Mouse (Mus musculus) stomach, embryonic 14.5 days (tissue): ENCODE results near the gene Tradd. TPM values are rescaled to one million over a fixed set of nuclear protein-coding genes. Genes with fewer than 3 reads are reported as not detected.

Source experiments
- ATAC-seq: fragments of 200-750 bp; cut with Nextera tagmentation; 2 replicates; pipeline ENCODE4 v1.8.0; 2017; ENCODE audit warnings: low read depth, moderate TSS enrichment; ENCODE audit not compliant: insufficient number of reproducible peaks, insufficient read depth, low FRiP score
- H3K27ac ChIP-seq: fragments of 300-500 bp; sonication (generic); 2 replicates; pipeline ENCODE4 v1.5.1; 2014; ENCODE audit warnings: mild to moderate bottlenecking, low read length, moderate library complexity, mixed read lengths
- H3K27me3 ChIP-seq: fragments of 300-500 bp; sonication (generic); 2 replicates; pipeline ENCODE4 v1.6.1; 2014; ENCODE audit warnings: low read length, control low read depth, mixed read lengths; ENCODE audit not compliant: control insufficient read depth, insufficient read depth
- H3K36me3 ChIP-seq: fragments of 300-500 bp; sonication (generic); 2 replicates; pipeline ENCODE4 v1.6.1; 2014; ENCODE audit warnings: mild to moderate bottlenecking, control low read depth, low read length, moderate library complexity, mixed read lengths; ENCODE audit not compliant: control insufficient read depth, insufficient read depth
- H3K4me1 ChIP-seq: fragments of 300-500 bp; sonication (generic); 2 replicates; pipeline ENCODE4 v1.6.1; 2014; ENCODE audit warnings: low read length, control low read depth, mixed read lengths; ENCODE audit not compliant: control insufficient read depth, insufficient read depth
- H3K4me2 ChIP-seq: fragments of 300-500 bp; sonication (generic); replicated peaks from 2 replicates; pipeline ENCODE4 v1.6.1; 2014; ENCODE audit warnings: low read depth, low read length, control low read depth
- H3K4me3 ChIP-seq: fragments of 300-500 bp; sonication (generic); 2 replicates; pipeline ENCODE4 v1.5.1; 2014; ENCODE audit warnings: low read depth, low read length, control low read depth
- H3K9ac ChIP-seq: fragments of 300-500 bp; sonication (generic); replicated peaks from 2 replicates; pipeline ENCODE4 v1.6.1; 2014; ENCODE audit warnings: low read depth, mild to moderate bottlenecking, control low read depth, low read length, moderate library complexity, mixed read lengths
- H3K9me3 ChIP-seq: fragments of 300-500 bp; sonication (generic); 2 replicates; pipeline ENCODE4 v1.6.1; 2016; ENCODE audit warnings: low read depth, low read length, control low read depth; ENCODE audit not compliant: control insufficient read depth
- WGBS: fragments of 180-500 bp; shearing (Covaris S2); extraction: QIAGEN DNeasy Blood & Tissue Kit; methylation state at CpG from one replicate; pipeline ENCODE4 v1.1.7; 2014; 5-methylcytosine and 5-hydroxymethylcytosine counted together
- microRNA counts: library from miRNA; unstranded; fragments of <30 nt; microRNA quantifications from one replicate; lab custom pipeline; 2016
- microRNA-seq: library from miRNA; unstranded; fragments of <30 nt; microRNA quantifications from one replicate; pipeline ENCODE4, GENCODE M21; 2016
- polyA plus RNA-seq: library from polyadenylated mRNA; unstranded; fragments of >200 nt; fragmentation: Nextera tagmentation; extraction: Ambion mirVana; gene quantifications from 2 replicates; pipeline ENCODE4 v1.2.1, GENCODE M21; 2014

Gene Tradd
- polyA plus RNA-seq, 1 experiment from 2014 or later = 21.7 TPM

DNA sequence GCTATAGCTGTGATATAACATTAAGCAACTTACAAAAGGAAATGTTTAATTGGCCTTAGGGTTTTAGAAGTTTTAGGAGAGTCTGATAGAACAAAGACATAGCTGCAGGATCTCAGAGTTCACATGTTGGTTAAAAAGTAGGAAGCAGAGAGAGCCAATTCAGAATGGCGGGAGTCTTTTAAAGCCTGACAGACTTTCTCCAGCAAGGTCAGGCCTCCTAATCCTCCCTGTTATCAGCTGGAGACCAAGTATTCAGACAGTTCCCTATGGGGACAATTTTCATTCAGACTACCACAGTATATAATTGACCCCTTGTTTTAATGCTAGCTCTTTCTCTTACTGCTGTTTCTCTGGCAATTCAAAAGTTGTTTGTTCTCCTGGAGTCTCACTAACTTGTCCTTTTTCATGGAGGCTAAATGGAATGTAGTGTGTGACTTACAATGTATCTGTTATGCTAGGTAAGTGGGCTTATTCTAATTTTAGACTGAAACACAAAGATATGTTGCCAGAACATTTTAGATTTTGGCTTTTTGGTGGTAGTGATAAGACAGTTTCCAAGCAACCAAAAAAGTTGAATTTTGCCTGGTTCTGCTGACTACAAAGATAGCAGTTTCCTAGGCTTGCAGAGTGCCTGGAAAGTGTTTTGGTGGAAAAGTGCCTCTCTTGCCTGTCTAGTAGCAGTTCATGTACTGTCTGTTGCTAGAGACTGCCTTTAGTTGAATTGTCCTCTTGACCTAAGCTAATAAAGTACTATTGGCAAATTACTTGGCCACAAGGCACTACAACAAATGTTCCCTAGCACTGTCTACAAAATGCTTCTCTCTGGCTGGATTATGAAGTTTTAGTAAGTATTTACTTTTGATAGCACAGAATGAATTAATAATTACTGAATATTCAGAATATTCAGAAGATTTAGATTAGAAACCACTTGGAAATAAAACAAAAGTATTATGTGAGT, 55.0 kb downstream of the Tradd start:
- Histone ChIP-seq H3K27me3 (no peaks in the 10 kb centered on the region), H3K4me2 (no peak overlapping the region), H3K9me3 (no peaks in the 10 kb centered on the region), H3K36me3 (peaks cover 7% of the 10 kb centered on the region; the same call in 1 of the 2 replicates), H3K4me3 (no peak overlapping the region), H3K9ac (no peak overlapping the region), H3K27ac (no peak overlapping the region), H3K4me1 (no peaks in the 10 kb centered on the region)
- WGBS = 83% methylated on average over 1 of the region's 1 CpGs
- ATAC-seq = no peak

MicroRNAs encoded within 50 kb of the gene (microRNA counts, 519-probe panel; counts per million panel counts)
- microRNA mmu-miR-328 (lab: Ali Mortazavi, UCI) = 2,396 counts per million, percentile 39 among the panel's probes with 10 or more counts

Small RNAs within 50 kb of the gene (microRNA-seq; reads per million reads assigned to microRNA genes)
- gene Gm27320 = not detected
- gene Mir328 = 220 reads per million, percentile 57 among the genes with 10 or more reads in this experiment

Other genes starting within 250 kb of the Tradd start
- not detected in 2 replicates for gene Ces3a, start 216.0 kb downstream of the Tradd start, polyA plus RNA-seq
- not detected in 2 replicates for gene Ces3b, start 180.9 kb downstream of the Tradd start, polyA plus RNA-seq
- not detected in 2 replicates for gene Ces4a, start 132.8 kb downstream of the Tradd start, polyA plus RNA-seq
- 73.7 and 75.2 TPM in 2 replicates for gene Cbfb, start 93.9 kb downstream of the Tradd start, polyA plus RNA-seq
- 33.1 and 34.5 TPM in 2 replicates for gene D230025D16Rik, start 39.5 kb downstream of the Tradd start, polyA plus RNA-seq
- 22.7 and 29.4 TPM in 2 replicates for gene B3gnt9, start 9.5 kb downstream of the Tradd start, polyA plus RNA-seq
- 3.0 and 3.1 TPM in 2 replicates for gene Fbxl8, start within 50 bp of the Tradd start, polyA plus RNA-seq
- not detected in 2 replicates for gene Hsf4, start 5.2 kb upstream of the Tradd start, polyA plus RNA-seq
- gene Nol3, start 11.5 kb upstream of the Tradd start, polyA plus RNA-seq = 1.9 and 2.0 TPM in 2 replicates
- 10.3 and 10.7 TPM in 2 replicates for gene 4931428F04Rik, start 25.3 kb upstream of the Tradd start, polyA plus RNA-seq
- 7.9 and 9.2 TPM in 2 replicates for gene Exoc3l, start 31.5 kb upstream of the Tradd start, polyA plus RNA-seq
- gene E2f4, start 33.1 kb upstream of the Tradd start, polyA plus RNA-seq = 95.0 and 95.8 TPM in 2 replicates
- gene Elmo3, start 41.0 kb upstream of the Tradd start, polyA plus RNA-seq = 14.3 and 15.2 TPM in 2 replicates
- gene Lrrc29, start 61.7 kb upstream of the Tradd start, polyA plus RNA-seq = 2.6 and 3.6 TPM in 2 replicates
- 122 and 128 TPM in 2 replicates for gene Tmem208, start 61.7 kb upstream of the Tradd start, polyA plus RNA-seq
- 3.5 and 6.3 TPM in 2 replicates for gene Fhod1, start 83.3 kb upstream of the Tradd start, polyA plus RNA-seq
- gene Slc9a5, start 84.2 kb upstream of the Tradd start, polyA plus RNA-seq = 3.2 and 3.7 TPM in 2 replicates
- gene Plekhg4, start 108.7 kb upstream of the Tradd start, polyA plus RNA-seq = 0.14 and 0.64 TPM in 2 replicates
- not detected in 2 replicates for gene Kctd19, start 148.9 kb upstream of the Tradd start, polyA plus RNA-seq
- gene Lrrc36, start 149.0 kb upstream of the Tradd start, polyA plus RNA-seq = not detected in 2 replicates
- gene Tppp3, start 206.9 kb upstream of the Tradd start, polyA plus RNA-seq = 39.1 and 40.1 TPM in 2 replicates
- 33.9 and 37.2 TPM in 2 replicates for gene Zdhhc1, start 232.3 kb upstream of the Tradd start, polyA plus RNA-seq